Mouse (Mus musculus) large intestine, adult 2 months (tissue): Measurements from ENCODE around the gene Notch4. TPM values are rescaled to one million over a fixed set of nuclear protein-coding genes. Genes with fewer than 3 reads are reported as not detected.

Experiments used
- DNase-seq: peaks from one replicate; pipeline ENCODE4 v3.0.0-alpha.2; 2012; ENCODE audit warnings: low read depth, low spot score
- WGBS: fragments of 180-500 bp; shearing (Covaris S2); methylation state at CpG from one replicate; pipeline ENCODE4 v1.1.7; 2018; 5-methylcytosine and 5-hydroxymethylcytosine counted together
- polyA plus RNA-seq: library from polyadenylated mRNA; depleted of rRNA; stranded (reverse); fragments of >200 nt; gene quantifications from 2 replicates; pipeline ENCODE4 v1.2.3, GENCODE M21; 2012

Gene Notch4
- polyA plus RNA-seq, 1 experiment, result 4.1 TPM

DNA sequence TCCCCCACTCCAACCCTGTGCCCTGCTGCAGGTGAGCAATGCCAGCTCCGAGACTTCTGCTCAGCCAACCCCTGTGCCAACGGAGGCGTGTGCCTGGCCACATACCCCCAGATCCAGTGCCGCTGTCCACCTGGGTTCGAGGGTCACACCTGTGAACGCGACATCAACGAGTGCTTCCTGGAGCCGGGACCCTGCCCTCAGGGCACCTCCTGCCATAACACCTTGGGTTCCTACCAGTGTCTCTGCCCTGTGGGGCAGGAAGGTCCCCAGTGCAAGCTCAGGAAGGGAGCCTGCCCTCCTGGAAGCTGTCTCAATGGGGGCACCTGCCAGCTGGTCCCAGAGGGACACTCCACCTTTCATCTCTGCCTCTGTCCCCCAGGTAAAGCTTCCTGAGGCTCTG is 3.2 kb downstream of the Notch4 start:
- 53% methylated on average over 9 of the region's 9 CpGs for WGBS
- DNase-seq, result no peak

DNA sequence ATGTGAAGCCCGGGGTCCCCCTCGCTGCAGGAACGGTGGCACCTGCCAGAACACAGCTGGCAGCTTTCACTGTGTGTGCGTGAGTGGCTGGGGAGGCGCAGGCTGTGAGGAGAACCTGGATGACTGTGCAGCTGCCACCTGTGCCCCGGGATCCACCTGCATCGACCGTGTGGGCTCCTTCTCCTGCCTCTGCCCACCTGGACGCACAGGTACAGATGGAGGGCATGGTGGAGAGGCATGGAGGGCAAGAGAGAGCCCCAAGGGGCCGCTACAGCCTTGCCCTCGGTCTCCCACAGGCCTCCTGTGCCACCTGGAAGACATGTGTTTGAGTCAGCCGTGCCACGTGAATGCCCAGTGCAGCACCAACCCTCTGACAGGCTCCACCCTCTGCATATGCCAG is 4.4 kb downstream of the Notch4 start:
- 68% methylated on average over 13 of the region's 13 CpGs for WGBS
- no peak for DNase-seq

DNA sequence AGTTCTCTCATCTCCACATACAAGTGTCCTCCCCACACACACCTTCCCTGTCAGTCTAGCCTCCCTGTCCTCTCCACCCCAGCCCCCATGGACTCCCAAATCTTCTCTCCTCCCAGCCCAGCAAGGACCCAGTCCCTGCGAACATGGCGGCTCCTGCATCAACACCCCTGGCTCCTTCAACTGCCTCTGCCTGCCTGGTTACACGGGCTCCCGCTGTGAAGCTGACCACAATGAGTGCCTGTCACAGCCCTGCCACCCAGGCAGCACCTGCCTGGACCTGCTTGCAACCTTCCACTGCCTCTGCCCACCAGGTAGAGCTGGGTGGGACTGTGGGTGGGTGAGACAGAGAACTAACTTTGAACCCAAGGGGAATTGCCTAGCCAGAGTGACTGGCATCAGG is 5.9 kb downstream of the Notch4 start:
- 80% methylated on average over 4 of the region's 4 CpGs for WGBS
- DNase-seq, result no peak

DNA sequence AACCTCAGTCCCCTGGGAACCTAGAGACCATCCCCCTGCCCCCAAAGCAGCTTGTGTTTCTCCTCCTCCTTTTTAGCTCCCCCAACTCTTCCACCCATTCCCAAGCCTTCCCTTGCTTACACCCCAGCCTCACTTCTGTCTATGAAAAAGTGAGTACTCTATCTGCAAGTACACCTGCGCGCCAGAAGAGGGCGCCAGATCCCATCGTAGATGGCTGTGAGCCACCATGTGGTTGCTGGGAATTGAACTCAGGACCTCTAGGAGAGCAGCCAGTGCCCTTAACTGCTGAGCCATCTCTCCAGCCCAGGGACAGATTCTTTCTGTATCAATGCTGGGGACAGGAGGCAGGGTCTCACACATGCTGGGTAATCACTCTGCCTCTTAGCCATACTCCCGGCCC is 7.8 kb downstream of the Notch4 start:
- 32% methylated on average over 5 of the region's 5 CpGs for WGBS
- DNase-seq, result no peak

DNA sequence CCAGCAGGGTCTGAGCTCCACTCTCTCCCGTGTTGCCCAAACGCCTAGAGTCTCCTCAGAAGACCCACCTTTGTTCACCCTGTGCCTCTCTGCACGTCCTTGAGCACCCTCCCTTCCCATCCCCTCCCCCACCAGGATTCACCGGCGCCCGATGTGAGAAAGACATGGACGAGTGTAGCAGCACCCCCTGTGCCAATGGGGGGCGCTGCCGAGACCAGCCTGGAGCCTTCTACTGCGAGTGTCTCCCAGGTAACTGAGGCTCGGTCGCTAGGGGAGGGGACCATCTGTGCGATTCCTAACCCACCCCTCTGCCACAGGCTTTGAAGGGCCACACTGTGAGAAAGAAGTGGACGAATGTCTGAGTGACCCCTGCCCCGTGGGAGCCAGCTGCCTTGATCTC is 8.3 kb downstream of the Notch4 start:
- no peak for DNase-seq
- 54% methylated on average over 15 of the region's 15 CpGs for WGBS

DNA sequence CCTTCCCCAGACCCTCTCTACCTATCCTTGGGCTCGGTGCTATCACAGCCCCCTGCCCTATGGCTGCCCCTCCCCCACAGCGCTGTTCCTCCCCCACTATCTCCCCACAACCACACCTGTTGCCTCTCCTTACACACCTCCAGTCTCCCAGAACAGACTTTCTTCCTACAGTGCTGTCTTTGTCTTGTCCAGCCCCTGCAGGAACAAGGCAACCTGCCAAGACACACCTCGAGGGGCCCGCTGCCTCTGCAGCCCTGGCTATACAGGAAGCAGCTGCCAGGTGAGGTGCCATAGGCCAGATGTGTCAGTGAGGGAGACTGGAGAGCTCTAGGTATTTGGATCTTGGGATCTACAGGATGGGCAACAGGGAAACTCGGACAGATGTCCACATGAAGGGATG is 12.5 kb downstream of the Notch4 start:
- no peak for DNase-seq

DNA sequence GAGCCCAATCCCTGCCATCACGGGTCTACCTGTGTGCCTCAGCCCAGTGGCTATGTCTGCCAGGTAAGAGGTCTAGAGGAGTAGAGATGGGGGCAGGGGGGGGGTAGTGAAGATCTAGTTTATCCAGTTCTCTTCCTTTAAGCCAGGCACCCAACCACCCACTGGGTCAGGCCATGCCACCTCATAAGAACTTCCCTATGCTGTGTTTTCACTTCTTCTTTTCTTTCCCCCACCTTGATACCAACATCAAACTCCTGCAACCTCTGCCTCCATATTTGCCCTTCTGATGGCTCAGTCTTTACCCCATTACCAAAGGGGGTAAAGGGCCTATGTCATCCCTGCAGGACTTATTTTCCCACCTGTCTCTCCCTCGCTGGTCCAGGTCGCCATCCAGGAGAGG is 14.0 kb downstream of the Notch4 start:
- DNase-seq, result no peak
- 87% methylated on average over 3 of the region's 3 CpGs for WGBS

More for the DNA sequence above, 12.5 kb downstream of the Notch4 start:
- 29% methylated on average over 5 of the region's 5 CpGs for WGBS

DNA sequence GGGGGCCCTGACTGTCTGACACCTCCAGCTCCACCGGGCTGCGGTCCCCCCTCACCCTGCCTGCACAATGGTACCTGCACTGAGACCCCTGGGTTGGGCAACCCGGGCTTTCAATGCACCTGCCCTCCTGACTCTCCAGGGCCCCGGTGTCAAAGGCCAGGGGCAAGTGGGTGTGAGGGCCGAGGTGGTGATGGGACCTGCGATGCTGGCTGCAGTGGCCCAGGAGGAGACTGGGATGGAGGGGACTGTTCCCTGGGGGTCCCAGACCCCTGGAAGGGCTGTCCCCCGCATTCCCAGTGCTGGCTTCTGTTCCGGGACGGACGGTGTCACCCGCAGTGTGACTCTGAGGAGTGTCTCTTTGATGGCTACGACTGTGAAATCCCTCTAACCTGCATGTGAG is 18.5 kb downstream of the Notch4 start:
- WGBS, result 90% methylated on average over 12 of the region's 12 CpGs

DNA sequence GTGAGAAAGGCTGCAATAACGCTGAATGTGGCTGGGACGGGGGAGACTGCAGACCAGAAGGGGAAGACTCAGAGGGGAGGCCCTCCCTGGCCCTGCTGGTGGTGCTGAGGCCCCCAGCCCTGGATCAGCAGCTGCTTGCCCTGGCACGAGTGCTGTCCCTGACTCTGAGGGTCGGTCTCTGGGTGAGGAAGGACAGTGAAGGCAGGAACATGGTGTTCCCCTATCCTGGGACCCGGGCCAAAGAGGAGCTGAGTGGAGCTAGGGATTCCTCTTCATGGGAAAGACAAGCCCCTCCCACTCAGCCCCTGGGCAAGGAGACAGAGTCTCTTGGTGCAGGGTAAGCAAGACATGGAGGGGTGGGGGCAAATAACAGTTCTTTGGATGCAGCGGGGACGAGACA is 19.3 kb downstream of the Notch4 start:
- WGBS, result 74% methylated on average over 7 of the region's 7 CpGs
- DNase-seq, result no peak

More for the DNA sequence above, 18.5 kb downstream of the Notch4 start:
- no peak for DNase-seq

DNA sequence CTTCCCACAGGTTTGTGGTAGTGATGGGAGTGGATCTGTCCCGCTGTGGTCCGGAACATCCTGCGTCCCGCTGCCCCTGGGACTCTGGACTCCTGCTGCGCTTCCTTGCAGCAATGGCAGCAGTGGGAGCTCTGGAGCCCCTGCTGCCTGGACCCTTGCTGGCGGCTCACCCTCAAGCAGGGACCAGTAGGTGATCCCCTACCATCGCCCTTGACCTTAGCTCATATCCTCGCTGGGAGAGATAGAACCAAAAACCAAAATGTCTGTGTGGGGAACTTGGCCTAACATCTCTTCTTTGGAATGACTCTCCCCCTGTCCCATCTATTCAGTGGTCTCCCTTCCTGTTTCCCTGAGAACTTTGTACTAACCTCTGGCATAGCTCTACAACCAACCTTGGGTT is 19.8 kb downstream of the Notch4 start:
- 94% methylated on average over 8 of the region's 8 CpGs for WGBS
- DNase-seq, result no peak

DNA sequence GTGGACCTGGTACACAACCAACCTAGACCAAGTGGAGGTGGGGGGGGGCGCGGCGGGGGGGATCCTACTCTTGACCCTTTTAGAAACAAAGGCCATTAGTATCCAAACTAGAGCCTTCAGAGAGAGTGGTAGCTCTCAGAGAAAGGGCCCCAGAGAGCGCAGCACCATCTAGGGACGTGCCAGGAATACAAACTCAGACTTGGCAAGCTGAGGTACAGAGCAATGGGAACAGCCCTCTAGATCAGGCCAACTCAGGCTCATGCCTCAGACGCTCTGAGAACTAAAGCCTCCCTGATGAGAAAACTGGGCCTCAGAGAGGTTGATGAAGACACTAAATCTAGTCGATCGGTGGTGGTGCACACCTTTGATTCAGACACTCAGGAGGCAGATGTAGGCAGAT is 21.1 kb downstream of the Notch4 start:
- no peak for DNase-seq
- 91% methylated on average over 8 of the region's 8 CpGs for WGBS

DNA sequence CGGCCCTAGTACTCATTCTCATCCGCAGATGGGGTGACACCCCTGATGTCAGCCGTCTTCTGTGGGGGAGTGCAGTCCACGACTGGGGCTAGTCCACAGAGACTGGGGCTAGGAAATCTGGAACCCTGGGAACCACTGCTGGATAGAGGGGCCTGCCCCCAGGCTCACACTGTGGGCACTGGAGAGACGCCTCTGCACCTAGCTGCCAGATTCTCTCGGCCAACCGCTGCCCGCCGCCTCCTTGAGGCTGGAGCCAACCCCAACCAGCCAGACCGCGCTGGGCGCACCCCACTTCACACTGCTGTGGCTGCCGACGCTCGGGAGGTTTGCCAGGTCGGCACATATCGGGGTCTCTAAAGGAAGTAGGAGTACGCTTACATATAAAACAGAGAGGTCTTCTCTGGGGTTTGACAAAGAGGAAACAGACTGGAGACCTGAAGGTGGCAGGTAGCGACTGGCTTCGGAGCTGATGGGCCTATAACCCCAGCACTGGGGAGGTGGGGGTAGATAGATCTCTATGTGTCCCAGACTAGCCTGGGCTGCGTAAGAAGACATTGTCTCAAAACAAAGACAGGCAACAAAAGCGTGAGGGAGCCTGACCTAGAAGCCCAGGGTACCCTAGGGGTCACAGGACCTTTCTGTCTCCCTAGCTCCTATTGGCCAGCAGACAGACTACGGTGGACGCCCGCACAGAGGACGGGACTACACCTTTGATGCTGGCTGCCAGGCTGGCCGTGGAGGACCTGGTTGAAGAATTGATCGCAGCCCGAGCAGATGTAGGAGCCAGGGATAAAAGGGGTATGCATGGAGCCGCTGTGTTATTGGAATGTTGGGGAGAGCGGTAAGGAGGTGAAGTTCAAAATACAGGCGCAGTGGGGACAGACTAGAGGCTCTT is 22.1 kb downstream of the Notch4 start:
- WGBS, result 57% methylated on average over 32 of the region's 32 CpGs

DNA sequence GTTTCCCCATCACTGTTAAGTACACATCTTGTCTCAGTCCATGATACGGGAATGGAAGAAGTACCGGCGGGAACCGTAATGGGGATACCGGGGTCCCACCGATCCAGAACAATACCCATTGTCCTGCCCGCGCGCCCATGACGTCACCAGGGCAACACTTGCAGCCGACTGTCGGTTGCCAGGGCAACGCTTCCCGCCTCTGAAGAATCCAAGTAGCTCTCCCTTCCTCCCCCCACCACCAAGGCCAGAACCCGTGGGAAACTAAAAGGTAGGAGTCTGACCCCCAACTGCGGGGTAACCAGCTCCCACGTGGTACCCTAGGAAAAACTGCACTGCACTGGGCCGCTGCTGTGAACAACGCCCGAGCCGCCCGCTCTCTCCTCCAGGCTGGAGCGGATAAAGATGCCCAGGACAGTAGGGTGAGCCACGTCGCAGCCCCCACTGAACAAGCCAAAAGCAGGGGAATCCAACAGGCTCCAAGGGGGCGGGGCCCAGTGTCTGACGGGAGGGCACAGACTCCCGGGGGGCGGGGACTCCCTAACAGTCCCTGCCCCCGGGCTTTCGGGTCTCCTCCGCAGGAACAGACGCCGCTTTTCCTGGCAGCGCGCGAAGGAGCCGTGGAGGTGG is 22.8 kb downstream of the Notch4 start:
- DNase-seq, result no peak
- WGBS, result 1% methylated on average over 38 of the region's 38 CpGs

More for the DNA sequence above, 22.1 kb downstream of the Notch4 start:
- no peak for DNase-seq

DNA sequence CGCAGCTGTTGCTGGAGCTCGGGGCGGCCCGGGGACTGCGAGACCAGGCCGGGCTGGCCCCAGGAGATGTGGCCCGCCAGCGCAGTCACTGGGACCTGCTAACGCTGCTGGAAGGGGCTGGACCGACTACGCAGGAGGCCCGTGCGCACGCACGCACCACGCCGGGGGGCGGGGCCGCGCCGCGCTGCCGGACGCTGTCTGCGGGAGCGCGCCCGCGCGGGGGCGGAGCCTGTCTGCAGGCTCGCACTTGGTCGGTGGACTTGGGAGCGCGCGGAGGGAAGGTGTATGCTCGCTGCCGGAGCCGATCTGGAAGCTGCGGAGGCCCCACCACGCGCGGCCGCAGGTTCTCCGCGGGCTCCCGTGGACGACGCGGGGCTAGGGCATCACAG is 23.3 kb downstream of the Notch4 start:
- no peak for DNase-seq
- WGBS, result 1% methylated on average over 50 of the region's 50 CpGs

DNA sequence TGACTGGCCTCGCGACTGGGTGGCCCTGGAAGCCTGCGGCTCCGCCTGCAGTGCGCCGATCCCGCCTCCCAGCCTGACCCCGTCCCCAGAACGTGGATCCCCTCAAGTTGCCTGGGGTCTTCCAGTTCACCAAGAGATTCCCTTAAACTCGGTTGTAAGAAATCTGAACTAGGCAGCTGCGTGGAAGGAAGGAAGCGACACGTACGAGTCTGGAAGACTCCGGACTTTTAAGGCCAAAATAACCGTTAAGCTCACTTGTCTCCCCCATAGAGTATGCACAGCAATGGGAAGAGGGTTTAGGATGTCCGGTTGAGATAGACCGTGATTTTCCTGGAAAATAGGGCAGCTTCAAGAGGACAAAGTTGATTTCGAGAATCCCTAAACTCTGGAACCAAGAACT is 23.7 kb downstream of the Notch4 start:
- DNase-seq, result no peak
- 2% methylated on average over 19 of the region's 19 CpGs for WGBS

DNA sequence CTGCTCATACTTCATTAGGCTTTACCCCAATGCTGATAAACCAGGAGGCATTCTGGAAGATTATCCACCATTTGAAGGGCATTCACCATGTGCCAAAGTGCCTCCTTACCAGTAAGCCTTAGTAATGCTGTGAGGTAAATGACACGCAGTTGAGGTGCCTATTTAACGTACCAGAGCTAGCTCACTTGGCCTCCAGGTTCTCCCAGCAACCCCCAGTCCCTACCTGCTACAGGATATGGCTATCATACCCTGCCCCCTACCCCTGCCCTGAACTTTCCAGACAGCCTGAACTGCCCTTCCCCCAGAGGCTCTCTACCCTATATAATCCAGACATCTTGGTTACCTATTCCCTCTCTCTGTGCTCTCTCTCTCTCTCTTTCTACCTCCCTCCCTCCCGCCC is 24.7 kb downstream of the Notch4 start:
- WGBS, result 84% methylated on average over 3 of the region's 3 CpGs
- DNase-seq, result no peak

DNA sequence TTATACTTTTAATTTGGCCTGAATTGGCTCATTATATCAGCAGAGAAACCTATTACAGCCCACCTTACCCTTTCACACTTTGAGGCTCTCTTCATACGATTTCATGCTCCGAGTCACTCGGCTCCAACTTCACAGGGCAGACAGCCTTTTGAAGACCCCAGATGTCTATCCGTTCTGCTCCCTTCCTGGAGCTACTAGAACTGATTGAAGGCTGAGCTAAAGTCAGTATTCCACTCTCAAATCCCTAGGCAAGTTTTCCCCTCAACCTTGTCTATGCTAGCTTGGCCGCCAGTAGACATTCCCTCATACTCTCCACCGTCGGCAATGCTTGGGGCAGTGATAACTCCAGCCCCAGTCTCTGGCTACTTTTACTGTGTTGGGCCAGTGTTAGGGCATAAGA is 25.1 kb downstream of the Notch4 start:
- WGBS, result 68% methylated on average over 7 of the region's 7 CpGs
- DNase-seq, result no peak

DNA sequence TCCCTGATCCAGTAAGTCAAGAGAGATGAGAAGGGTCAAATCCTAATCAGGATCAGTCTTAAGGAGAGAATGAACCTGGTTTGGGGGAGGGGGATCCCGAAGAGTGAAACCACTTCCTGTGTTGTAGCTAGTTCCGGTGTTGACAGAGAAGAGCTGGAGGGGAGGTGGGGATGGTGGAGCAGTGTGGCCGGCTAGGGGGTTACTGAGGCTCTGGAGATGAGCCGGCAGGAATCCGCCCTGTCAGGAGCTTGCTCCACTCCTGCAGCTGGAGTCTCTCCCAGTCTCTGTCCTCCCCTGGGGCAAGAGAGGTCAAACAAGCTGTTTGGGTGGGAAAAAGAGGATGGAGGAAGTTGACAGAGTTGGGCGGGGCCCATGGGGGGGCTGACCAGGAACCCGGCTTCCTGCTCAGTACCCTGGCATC is 25.6 kb downstream of the Notch4 start, which contains the start of gene Gpsm3:
Gpsm3 (plus strand) TSS at position 126 of the 421 bp plus-strand sequence.
- DNase-seq, result no peak
- 15% methylated on average over 7 of the region's 7 CpGs for WGBS

DNA sequence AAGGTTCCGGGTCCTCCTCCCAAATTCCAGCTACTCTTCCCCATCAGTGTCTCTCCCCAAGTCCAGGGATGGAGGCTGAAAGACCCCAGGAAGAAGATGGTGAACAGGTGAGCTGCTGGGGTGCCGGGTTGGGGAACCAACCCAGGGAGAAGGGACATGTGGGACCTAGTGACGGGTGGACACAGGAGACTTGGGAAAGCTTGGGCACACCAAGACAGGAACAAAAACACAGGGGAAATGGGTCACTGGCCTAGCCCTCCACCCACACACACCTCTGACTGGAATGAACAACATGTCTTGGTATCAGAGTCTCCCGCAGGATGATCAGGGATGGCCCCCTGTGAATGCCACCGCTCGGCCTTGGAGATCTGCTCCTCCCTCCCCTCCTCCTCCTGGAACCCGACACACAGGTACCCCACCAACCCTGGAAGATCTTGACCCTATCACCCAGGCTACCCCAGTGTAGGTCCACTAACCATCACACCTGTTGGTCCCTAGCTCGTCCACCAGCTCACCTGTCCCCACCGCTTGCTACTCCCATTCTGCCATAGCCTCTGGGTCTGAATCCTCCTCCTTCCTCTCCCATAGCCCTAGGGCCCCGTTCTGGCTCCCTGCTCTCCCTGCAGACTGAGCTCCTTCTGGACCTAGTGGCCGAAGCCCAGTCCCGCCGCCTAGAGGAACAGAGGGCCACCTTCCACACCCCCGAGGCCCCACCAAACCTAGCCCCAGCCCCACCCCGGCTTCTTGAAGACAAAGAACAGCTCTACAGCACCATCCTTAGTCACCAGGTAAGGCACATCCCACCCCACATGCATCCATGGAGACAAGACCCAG is 26.3 kb downstream of the Notch4 start:
- WGBS, result 70% methylated on average over 15 of the region's 15 CpGs
- DNase-seq, result no peak
